Mouse (Mus musculus) CH12.LX (cell line): ENCODE data around the gene Stat2. TPM values are rescaled to one million over a fixed set of nuclear protein-coding genes. Genes with fewer than 3 reads are reported as not detected.

Experiments
- DNase-seq: peaks from one replicate; pipeline ENCODE4 v3.0.0-alpha.2; 2013; ENCODE audit errors: extremely low read depth
- H3K27ac ChIP-seq: 2 replicates; pipeline ENCODE4 v1.5.1; 2012; ENCODE audit warnings: low read depth, mild to moderate bottlenecking, control low read depth, moderate library complexity; ENCODE audit not compliant: insufficient read depth
- H3K27me3 ChIP-seq: replicated peaks from 2 replicates; pipeline ENCODE3; 2012; ENCODE audit warnings: inconsistent platforms
- H3K36me3 ChIP-seq, 2 experiments: replicated peaks in 1 of 2; 2 replicates each; pipeline versions ENCODE3 to v1.6.1; 2012; ENCODE audit warnings: inconsistent platforms in 1 of 2, low read length in 1 of 2, mild to moderate bottlenecking in 1 of 2, mixed read lengths in 1 of 2, moderate library complexity in 1 of 2; ENCODE audit not compliant: control insufficient read depth in 1 of 2, insufficient read depth in 1 of 2
- H3K4me1 ChIP-seq, 2 experiments: 2 replicates each; pipeline ENCODE4 v1.6.1; 2012; ENCODE audit warnings: inconsistent platforms in 1 of 2, moderate library complexity in 1 of 2; ENCODE audit not compliant: insufficient read depth in 2 of 2, control insufficient read depth in 1 of 2
- H3K4me2 ChIP-seq: 2 replicates; pipeline ENCODE4 v1.6.1; 2012; ENCODE audit warnings: low read depth, mild to moderate bottlenecking, control low read depth; ENCODE audit not compliant: poor library complexity, insufficient read depth, severe bottlenecking
- H3K4me3 ChIP-seq, 3 experiments: fragments of 150-350 bp in 1 of 3; sonication (generic) in 1 of 3; replicated peaks in 1 of 3; 2 replicates each; pipeline versions ENCODE3 to v1.5.1; 2011 to 2012; ENCODE audit warnings: low read depth in 2 of 3, low read length in 2 of 3, mild to moderate bottlenecking in 2 of 3, moderate library complexity in 2 of 3, control low read depth in 1 of 3, improper control_type of control experiment in 1 of 3, inconsistent platforms in 1 of 3, mixed read lengths in 1 of 3; ENCODE audit not compliant: poor library complexity in 1 of 3
- H3K79me2 ChIP-seq: replicated peaks from 2 replicates; pipeline ENCODE4 v1.6.1; 2012; ENCODE audit warnings: mild to moderate bottlenecking, moderate library complexity; ENCODE audit not compliant: control insufficient read depth, poor library complexity, insufficient read depth, severe bottlenecking; ENCODE audit errors: extremely low read depth
- H3K9ac ChIP-seq: 2 replicates; pipeline ENCODE4 v1.6.1; 2012; ENCODE audit warnings: low read depth, mild to moderate bottlenecking, control low read depth, moderate library complexity; ENCODE audit not compliant: insufficient read depth
- H3K9me3 ChIP-seq: replicated peaks from 2 replicates; pipeline ENCODE3; 2012; ENCODE audit warnings: low read length, inconsistent platforms, mixed read lengths
- BHLHE40 ChIP-seq: IDR thresholded peaks from 2 replicates; pipeline ENCODE4 v1.6.1; 2011; ENCODE audit warnings: mild to moderate bottlenecking, low read depth, low read length, improper control_type of control experiment
- CHD1 ChIP-seq: IDR thresholded peaks from 2 replicates; pipeline ENCODE4 v1.6.1; 2012; ENCODE audit warnings: low read depth, low read length, improper control_type of control experiment, inconsistent platforms
- CHD2 ChIP-seq: IDR thresholded peaks from 2 replicates; pipeline ENCODE4 v1.6.1; 2011; ENCODE audit warnings: low read length, improper control_type of control experiment
- CTCF ChIP-seq, 2 experiments: IDR thresholded peaks in 1 of 2; conservative IDR thresholded peaks in 1 of 2; 2 replicates each; pipeline ENCODE4 v1.5.1; 2011 to 2012; ENCODE audit warnings: low read depth in 2 of 2, low read length in 2 of 2, improper control_type of control experiment in 1 of 2, inconsistent platforms in 1 of 2, mild to moderate bottlenecking in 1 of 2, moderate library complexity in 1 of 2
- E2F4 ChIP-seq: IDR thresholded peaks from 2 replicates; pipeline ENCODE4 v1.6.1; 2011; ENCODE audit warnings: low read depth, low read length, improper control_type of control experiment; ENCODE audit not compliant: insufficient replicate concordance
- ELF1 ChIP-seq: IDR thresholded peaks from 2 replicates; pipeline ENCODE4 v1.6.1; 2014; ENCODE audit warnings: low read depth, mild to moderate bottlenecking, inconsistent platforms, low read length, improper control_type of control experiment
- EP300 ChIP-seq: IDR thresholded peaks from 2 replicates; pipeline ENCODE4 v1.6.1; 2011; ENCODE audit warnings: low read length, improper control_type of control experiment
- ETS1 ChIP-seq: conservative IDR thresholded peaks from 2 replicates; pipeline ENCODE4 v1.6.1; 2012; ENCODE audit warnings: low read depth, mild to moderate bottlenecking, inconsistent platforms, low read length, improper control_type of control experiment, moderate library complexity
- GABPA ChIP-seq: IDR thresholded peaks from 2 replicates; pipeline ENCODE4 v1.6.1; 2012; ENCODE audit warnings: low read depth, low read length, improper control_type of control experiment, inconsistent platforms; ENCODE audit not compliant: insufficient replicate concordance
- HCFC1 ChIP-seq: IDR thresholded peaks from 2 replicates; pipeline ENCODE4 v1.6.1; 2012; ENCODE audit warnings: low read depth, mild to moderate bottlenecking, inconsistent platforms, low read length, improper control_type of control experiment
- IRF4 ChIP-seq: IDR thresholded peaks from 2 replicates; pipeline ENCODE4 v1.6.1; 2014; ENCODE audit warnings: low read depth, mild to moderate bottlenecking, inconsistent platforms, low read length, improper control_type of control experiment
- JUN ChIP-seq: IDR thresholded peaks from 2 replicates; pipeline ENCODE4 v1.6.1; 2011; ENCODE audit warnings: low read depth, mild to moderate bottlenecking, low read length, improper control_type of control experiment, moderate library complexity; ENCODE audit not compliant: insufficient read depth
- JUND ChIP-seq: conservative IDR thresholded peaks from 2 replicates; pipeline ENCODE4 v1.6.1; 2011; ENCODE audit warnings: low read depth, low read length, improper control_type of control experiment
- KAT2A ChIP-seq: IDR thresholded peaks from 2 replicates; pipeline ENCODE4 v1.6.1; 2012; ENCODE audit warnings: low read length, improper control_type of control experiment, inconsistent platforms; ENCODE audit not compliant: insufficient replicate concordance
- MAFK ChIP-seq: IDR thresholded peaks from 2 replicates; pipeline ENCODE4 v1.6.1; 2011; ENCODE audit warnings: low read length, improper control_type of control experiment; ENCODE audit not compliant: insufficient replicate concordance
- MAX ChIP-seq: IDR thresholded peaks from 2 replicates; pipeline ENCODE4 v1.6.1; 2011; ENCODE audit warnings: low read length, improper control_type of control experiment
- MAZ ChIP-seq: IDR thresholded peaks from 2 replicates; pipeline ENCODE4 v1.6.1; 2012; ENCODE audit warnings: low read depth, mild to moderate bottlenecking, inconsistent platforms, low read length, improper control_type of control experiment, moderate library complexity
- MEF2A ChIP-seq: IDR thresholded peaks from 2 replicates; pipeline ENCODE4 v1.6.1; 2014; ENCODE audit warnings: low read depth, mild to moderate bottlenecking, inconsistent platforms, low read length, improper control_type of control experiment, borderline replicate concordance
- MXI1 ChIP-seq: IDR thresholded peaks from 2 replicates; pipeline ENCODE4 v1.6.1; 2011; ENCODE audit warnings: mild to moderate bottlenecking, low read depth, low read length, improper control_type of control experiment
- MYC ChIP-seq: IDR thresholded peaks from 2 replicates; pipeline ENCODE4 v1.6.1; 2011; ENCODE audit warnings: low read depth, mild to moderate bottlenecking, improper control_type of control experiment, low read length
- NELFE ChIP-seq: IDR thresholded peaks from 2 replicates; pipeline ENCODE4 v1.6.1; 2011; ENCODE audit warnings: low read depth, low read length, improper control_type of control experiment
- NRF1 ChIP-seq: IDR thresholded peaks from 2 replicates; pipeline ENCODE4 v1.6.1; 2014; ENCODE audit warnings: low read depth, mild to moderate bottlenecking, inconsistent platforms, low read length, improper control_type of control experiment, moderate library complexity
- PAX5 ChIP-seq: IDR thresholded peaks from 2 replicates; pipeline ENCODE4 v1.6.1; 2012; ENCODE audit warnings: low read length, inconsistent platforms, mixed read lengths
- POLR2A ChIP-seq: IDR thresholded peaks from 2 replicates; pipeline ENCODE4 v1.6.1; 2011; ENCODE audit warnings: low read depth, mild to moderate bottlenecking, improper control_type of control experiment, low read length
- POLR2AphosphoS2 ChIP-seq: IDR thresholded peaks from 2 replicates; pipeline ENCODE4 v1.6.1; 2011; ENCODE audit warnings: low read depth, low read length, improper control_type of control experiment
- RAD21 ChIP-seq: IDR thresholded peaks from 2 replicates; pipeline ENCODE4 v1.6.1; 2011; ENCODE audit warnings: low read depth, mild to moderate bottlenecking, low read length, improper control_type of control experiment, moderate library complexity
- RCOR1 ChIP-seq: conservative IDR thresholded peaks from 2 replicates; pipeline ENCODE4 v1.6.1; 2012; ENCODE audit warnings: low read depth, mild to moderate bottlenecking, inconsistent platforms, low read length, improper control_type of control experiment
- SIN3A ChIP-seq: IDR thresholded peaks from 2 replicates; pipeline ENCODE4 v1.6.1; 2012; ENCODE audit warnings: low read length, improper control_type of control experiment, inconsistent platforms
- SMC3 ChIP-seq: IDR thresholded peaks from 2 replicates; pipeline ENCODE4 v1.6.1; 2011; ENCODE audit warnings: low read depth, low read length, improper control_type of control experiment
- TBP ChIP-seq: conservative IDR thresholded peaks from 2 replicates; pipeline ENCODE4 v1.6.1; 2011; ENCODE audit warnings: low read depth, low read length, improper control_type of control experiment
- TCF12 ChIP-seq: IDR thresholded peaks from 2 replicates; pipeline ENCODE4 v1.6.1; 2014; ENCODE audit warnings: low read depth, mild to moderate bottlenecking, inconsistent platforms, low read length, improper control_type of control experiment
- UBTF ChIP-seq: IDR thresholded peaks from 2 replicates; pipeline ENCODE4 v1.6.1; 2012; ENCODE audit warnings: low read depth, mild to moderate bottlenecking, inconsistent platforms, low read length, improper control_type of control experiment, moderate library complexity
- USF1 ChIP-seq: IDR thresholded peaks from 2 replicates; pipeline ENCODE4 v1.6.1; 2014; ENCODE audit warnings: low read depth, mild to moderate bottlenecking, inconsistent platforms, low read length, improper control_type of control experiment
- USF2 ChIP-seq: conservative IDR thresholded peaks from 2 replicates; pipeline ENCODE4 v1.6.1; 2011; ENCODE audit warnings: low read depth, low read length, improper control_type of control experiment
- ZC3H11A ChIP-seq: IDR thresholded peaks from 2 replicates; pipeline ENCODE4 v1.6.1; 2012; ENCODE audit warnings: low read depth, mild to moderate bottlenecking, inconsistent platforms, low read length, improper control_type of control experiment
- ZKSCAN1 ChIP-seq: IDR thresholded peaks from 2 replicates; pipeline ENCODE4 v1.6.1; 2012; ENCODE audit warnings: low read depth, inconsistent platforms, low read length, improper control_type of control experiment, borderline replicate concordance
- ZMIZ1 ChIP-seq: IDR thresholded peaks from 2 replicates; pipeline ENCODE4 v1.6.1; 2012; ENCODE audit warnings: low read depth, mild to moderate bottlenecking, inconsistent platforms, low read length, improper control_type of control experiment
- ZNF384 ChIP-seq: IDR thresholded peaks from 2 replicates; pipeline ENCODE4 v1.6.1; 2012; ENCODE audit warnings: low read depth, low read length, improper control_type of control experiment, inconsistent platforms
- dilution Hi-C: fragments of 300-500 bp; cut with MboI; formaldehyde crosslinking; loops from 2 replicates; pipeline ENCODE4 v1.14.3; 2020; ENCODE audit warnings: low sequenced_read_pairs; ENCODE audit not compliant: extremely low pct_unique_long_range_greater_than_20kb, extremely low pct_ligation_motif_present
- in situ Hi-C: fragments of 300-500 bp; cut with MboI; formaldehyde crosslinking; loops from 3 replicates; pipeline ENCODE4 v1.14.3; 2019; ENCODE audit warnings: low sequenced_read_pairs, low pct_ligation_motif_present, low pct_unique_long_range_greater_than_20kb, mixed read lengths
- polyA plus RNA-seq: library from polyadenylated mRNA; unstranded; fragments of >175 nt; gene quantifications from 2 replicates; pipeline ENCODE4 v1.2.1, GENCODE M21; 2012; ENCODE audit warnings: low read depth; ENCODE audit not compliant: insufficient read length
- total RNA-seq, 2 experiments: library from RNA; depleted of rRNA; stranded (reverse); fragments of 300-350 nt in 1 of 2; fragments of >200 nt in 1 of 2; gene quantifications; 2 replicates each; pipeline ENCODE4 v1.2.3; 2012 to 2014

Gene Stat2
- total and polyA plus RNA-seq, 3 experiments = 3.3 to 14.6 (median 12.5) TPM

GRCm38 (mm10) chr10:128298702-128299171 lies 28.4 kb downstream of the Stat2 start, which contains the start of gene Il23a:
TSS of gene Il23a (minus strand) at chr10:128298752.
- in situ Hi-C loops = no loop called here
- peaks cover 11 to 44% of the 10 kb centered on the region in 2 experiments for H3K4me1 ChIP-seq
- TF ChIP-seq EP300 = no peak; the same call in 1 of the 2 replicates
- no peak for TF ChIP-seq UBTF
- TF ChIP-seq POLR2AphosphoS2 = no peak
- peak; percentile 50 for TF ChIP-seq BHLHE40
- TF ChIP-seq RCOR1 = no peak
- TF ChIP-seq GABPA = no peak
- TF ChIP-seq ZNF384 = no peak
- no peak for TF ChIP-seq USF1
- TF ChIP-seq TCF12 = peak; percentile 31; the same call in 1 of the 2 replicates
- no peak for TF ChIP-seq MAZ
- TF ChIP-seq TBP = no peak
- TF ChIP-seq MEF2A = 0 out of 2 replicates have a peak, but pooled peaks have one; percentile 7
- no peak for TF ChIP-seq ELF1
- TF ChIP-seq SMC3 = no peak
- TF ChIP-seq CTCF (conservative IDR thresholded peaks at IDR 0.05 in 1 of 2, IDR thresholded peaks at IDR 0.05 in 1 of 2; ENCODE audit: low read depth in 2 of 2, low read length in 2 of 2) = no peak
- TF ChIP-seq RAD21 = no peak
- no peak for TF ChIP-seq CHD1
- peak; percentile 56 for TF ChIP-seq IRF4
- no peak for TF ChIP-seq JUN
- peak; percentile 87 for TF ChIP-seq ETS1
- TF ChIP-seq ZMIZ1 = no peak
- no peak for TF ChIP-seq SIN3A
- no peak for TF ChIP-seq ZC3H11A
- TF ChIP-seq JUND = no peak
- TF ChIP-seq HCFC1 = no peak
- TF ChIP-seq NRF1 = no peak
- no peak for TF ChIP-seq E2F4
- no peak for TF ChIP-seq USF2
- TF ChIP-seq CHD2 = no peak
- TF ChIP-seq MAX = no peak
- no peak for TF ChIP-seq MYC
- no peak for TF ChIP-seq ZKSCAN1
- TF ChIP-seq PAX5 = no peak
- TF ChIP-seq NELFE = no peak
- TF ChIP-seq KAT2A = no peak
- TF ChIP-seq POLR2A = no peak
- TF ChIP-seq MXI1 = no peak
- no peak for TF ChIP-seq MAFK
- H3K79me2 ChIP-seq = no peaks in the 10 kb centered on the region; the same call in 1 of the 2 replicates
- peak within 1 kb of the TSS; percentile 43 for H3K27ac ChIP-seq
- no peaks in the 10 kb centered on the region for H3K27me3 ChIP-seq
- H3K9me3 ChIP-seq = no peaks in the 10 kb centered on the region
- dilution Hi-C loops = no loop called here
- DNase-seq = no peak
- no peaks in the 10 kb centered on the region for H3K36me3 ChIP-seq
- H3K4me2 ChIP-seq = no peak within 1 kb of the TSS; the same call in 1 of the 2 replicates
- no peak within 1 kb of the TSS for H3K4me3 ChIP-seq
- H3K9ac ChIP-seq = peak within 1 kb of the TSS; percentile 65
